Mouse (Mus musculus) brain, embryonic 18.5 days (tissue): ENCODE measurements around the gene Tspan31.
A peak's percentile ranks its signal among the peaks of the same experiment; 100 is the strongest.

Experiments used
- DNase-seq: peaks from one replicate; pipeline ENCODE4 v3.0.0-alpha.2; 2012; ENCODE audit warnings: low read depth, low spot score

Tspan31 gene

DNA sequence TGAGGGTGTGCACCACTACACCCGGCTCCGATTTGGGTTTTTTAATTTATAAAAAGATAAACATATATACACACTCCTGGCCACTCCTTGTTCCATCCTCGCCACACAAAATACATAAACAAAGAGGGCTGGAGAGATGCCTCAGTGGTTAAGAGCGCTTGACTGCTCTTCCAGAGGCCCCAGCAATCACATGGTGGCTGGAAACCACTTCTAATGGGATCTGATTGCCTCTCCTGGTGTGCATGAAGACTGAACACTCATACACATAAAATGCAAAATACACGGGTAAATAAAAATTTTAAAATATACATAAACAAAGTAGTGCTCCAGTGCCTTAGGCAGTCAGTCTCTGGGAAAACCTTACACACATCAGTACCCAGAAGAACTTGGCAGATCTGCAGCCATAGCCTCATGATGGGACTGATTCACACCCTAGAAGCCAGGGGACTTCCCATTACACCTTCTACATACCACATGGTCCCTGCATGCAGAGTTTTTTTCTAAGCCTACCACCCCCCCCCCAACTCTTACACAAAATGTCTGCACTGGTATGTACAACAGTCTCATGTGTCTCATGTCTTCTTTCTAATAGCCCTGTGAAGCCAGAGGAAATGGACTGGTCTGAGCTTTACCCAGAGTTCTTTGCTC is 27.5 kb downstream of the Tspan31 start:
- DNase-seq: no peak

DNA sequence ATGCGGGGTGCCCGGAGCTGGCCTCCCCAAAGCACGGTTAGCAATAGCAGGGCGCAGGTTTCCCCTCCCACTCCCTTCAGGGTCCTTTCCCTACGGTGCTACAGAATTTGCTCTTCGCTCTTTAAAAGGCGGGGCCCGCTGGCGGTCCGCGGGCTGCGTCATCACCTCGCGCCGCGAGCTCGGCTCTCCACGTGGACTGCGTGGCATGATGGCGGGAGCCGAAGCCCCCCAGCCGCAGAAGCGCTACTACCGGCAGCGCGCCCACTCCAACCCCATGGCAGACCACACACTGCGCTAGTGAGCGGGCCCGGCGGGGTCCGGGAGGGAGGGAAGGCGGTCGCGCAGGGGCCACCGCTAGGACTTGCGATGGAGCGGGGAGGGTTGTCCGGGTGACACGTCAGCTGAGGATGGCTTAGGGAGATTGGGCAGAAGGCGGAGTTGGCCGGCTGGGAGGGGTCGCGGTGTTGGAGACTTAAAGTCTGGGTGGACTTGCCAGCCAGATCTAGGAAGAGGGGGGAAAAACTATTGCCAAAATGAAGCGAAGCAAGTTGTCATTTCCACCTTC is 28.2 kb downstream of the Tspan31 start:
- no peak for DNase-seq

DNA sequence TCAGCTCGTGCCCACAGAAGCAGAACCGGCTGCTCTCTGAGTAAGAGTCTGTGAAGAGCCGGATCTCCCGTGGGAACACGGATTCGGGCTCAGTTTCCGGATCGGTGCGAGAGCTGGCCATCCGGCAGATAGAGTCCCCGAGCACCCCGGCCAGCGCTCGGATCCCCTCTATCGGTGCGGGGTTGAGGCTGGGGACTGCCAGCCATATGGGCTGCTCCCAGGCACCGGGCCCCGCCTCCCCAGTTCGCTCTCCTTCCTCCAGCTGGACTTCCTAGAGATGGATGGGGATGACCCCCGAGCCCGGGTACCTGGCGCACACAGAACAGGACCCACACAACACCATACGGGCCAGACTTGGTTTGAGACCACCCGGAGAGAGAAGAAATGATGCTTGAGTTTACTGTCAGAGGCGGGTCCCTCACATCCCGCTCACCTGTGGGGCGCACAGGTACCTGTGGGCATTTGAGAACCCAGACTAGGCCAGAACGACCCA is 28.7 kb downstream of the Tspan31 start, which contains the start of the genes Mettl1 and Eef1akmt3:
Mettl1 (plus strand) TSS at position 141 of the 493 bp plus-strand sequence.
Eef1akmt3 (minus strand) TSS at position 240 of the 493 bp plus-strand sequence.
- no peak for DNase-seq

DNA sequence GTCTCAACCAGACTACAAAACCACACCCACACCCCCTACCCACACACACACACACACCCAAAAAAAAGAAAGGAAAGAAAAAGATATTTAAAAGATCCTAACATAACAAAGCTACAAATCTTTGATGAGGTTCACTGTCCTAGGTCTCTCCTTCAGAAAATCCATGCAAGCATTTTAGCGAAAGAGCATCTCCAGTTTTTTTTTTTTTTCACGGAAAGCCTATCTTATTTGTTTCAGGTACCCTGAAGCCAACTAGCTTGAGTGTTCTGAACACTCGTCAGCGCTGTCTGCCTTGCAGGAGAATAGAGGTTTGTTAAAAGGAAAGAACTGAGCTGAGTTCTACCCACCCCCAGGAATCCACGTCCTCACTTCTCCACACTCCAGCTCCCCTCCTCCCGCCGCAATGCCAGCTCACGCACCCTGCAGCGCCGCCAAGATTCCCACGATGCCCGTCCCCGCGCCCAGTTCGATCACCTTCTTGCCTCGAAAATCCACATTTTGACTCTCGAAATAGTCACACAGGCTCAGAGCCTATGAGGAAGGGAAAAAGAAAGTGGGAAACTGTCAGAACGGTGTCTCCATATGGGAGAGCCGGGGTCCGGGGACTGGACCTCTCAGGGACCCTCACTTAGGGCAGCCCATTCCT is 29.4 kb downstream of the Tspan31 start:
- no peak for DNase-seq

DNA sequence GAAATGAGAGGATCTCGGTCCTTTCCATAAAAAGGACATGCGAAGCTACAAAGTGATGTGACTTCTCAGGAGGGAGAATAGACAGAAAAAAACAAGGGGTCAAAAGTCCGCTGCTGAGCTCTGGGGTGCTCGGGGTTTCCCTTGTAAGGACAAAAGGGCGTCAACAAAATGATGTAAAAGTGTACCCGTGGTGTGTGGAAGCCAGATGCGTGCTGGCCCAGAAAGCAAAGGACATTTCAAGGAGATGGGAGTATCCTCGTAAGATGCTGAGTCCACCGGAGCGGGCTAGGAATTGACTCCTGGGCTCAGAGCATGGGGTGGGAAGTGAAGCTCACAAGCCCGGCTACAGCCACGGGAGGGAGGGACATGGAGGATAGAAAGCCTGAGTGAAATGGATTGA is 32.4 kb downstream of the Tspan31 start:
- DNase-seq: no peak

DNA sequence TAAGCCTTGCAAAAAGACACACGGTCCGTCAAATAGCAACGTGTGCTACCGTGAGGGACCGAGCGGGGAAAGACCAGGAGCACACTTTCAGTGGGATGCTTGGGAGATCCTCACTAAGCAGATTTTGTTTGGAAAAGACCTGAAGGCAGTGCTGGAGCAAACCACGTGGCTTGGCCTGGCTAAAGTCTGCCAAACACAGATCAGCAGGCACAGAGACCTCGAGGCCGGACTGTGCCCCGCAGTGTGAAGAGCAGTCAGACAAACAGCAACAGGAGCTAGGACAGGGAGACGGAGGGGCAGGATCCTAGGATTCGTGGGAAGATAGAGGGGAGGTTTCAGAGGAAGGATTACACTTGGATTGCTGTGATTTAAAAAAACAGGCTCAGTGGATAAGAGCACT is 33.8 kb downstream of the Tspan31 start:
- DNase-seq: no peak

DNA sequence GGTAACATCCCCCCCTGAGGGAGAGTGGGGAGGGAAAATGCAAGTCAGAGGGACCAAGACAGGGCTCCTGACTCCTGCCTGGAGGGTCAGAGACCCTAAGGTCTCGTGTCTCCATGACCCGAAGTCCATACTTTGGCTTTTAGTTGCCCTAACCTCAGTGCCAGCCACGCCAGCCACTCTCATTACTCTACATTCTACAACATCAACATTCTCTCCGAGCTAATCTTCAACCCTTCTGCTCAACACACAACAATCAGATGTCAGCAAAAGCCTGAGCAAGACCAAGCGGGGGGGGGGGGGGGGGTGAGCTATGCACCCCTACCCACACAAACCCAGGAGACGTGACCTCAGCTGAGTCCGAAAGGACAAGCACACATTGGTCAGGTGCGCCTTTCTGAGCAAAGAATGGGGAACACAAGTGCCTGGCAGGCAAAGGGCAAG is 36.7 kb downstream of the Tspan31 start:
- DNase-seq: no peak

DNA sequence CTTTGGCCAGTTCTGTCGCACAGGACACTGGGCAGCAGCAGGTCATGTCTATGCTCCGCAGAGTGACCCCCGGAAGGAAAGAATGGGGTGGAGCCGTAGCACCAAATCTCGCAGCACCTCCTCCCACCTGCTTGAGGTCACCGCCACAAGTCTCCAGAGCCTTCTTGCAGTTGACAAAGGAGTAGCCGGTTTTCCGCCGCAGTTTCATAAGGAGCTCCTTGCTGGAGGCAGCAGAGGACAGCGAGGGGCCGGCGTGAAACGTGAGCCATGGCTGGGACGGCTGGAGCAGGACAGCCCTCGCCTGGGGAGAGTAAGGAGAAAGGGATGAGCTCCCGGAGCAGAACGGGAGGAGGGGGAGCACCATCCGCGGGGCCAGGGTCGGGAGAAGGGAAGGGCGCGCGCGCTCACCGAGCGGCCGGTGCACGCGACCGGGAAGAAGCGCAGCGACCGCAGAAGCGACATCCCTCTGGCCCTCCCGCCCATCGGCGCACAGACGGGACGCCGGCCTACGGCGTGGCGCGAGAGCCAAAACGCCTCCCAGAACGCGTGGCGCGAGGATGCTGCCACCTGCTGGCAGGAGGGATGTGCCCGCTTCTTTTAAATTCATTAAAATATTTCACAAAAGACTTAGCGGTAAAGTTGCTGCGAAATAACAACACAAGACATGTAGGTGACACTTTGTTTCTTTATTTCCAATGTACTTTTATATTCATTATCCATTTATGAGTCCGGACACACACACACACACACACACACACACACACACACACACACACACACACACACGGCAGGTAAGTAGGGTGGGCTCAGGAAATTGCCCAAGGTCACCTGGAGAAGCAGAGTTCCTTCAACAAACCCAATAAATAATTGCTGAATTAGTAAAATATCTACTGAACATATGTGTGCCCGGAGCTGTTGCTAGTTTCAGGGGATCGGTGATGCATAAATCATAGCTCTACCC is 39.4 kb downstream of the Tspan31 start, which contains the start of gene Tsfm:
Tsfm (minus strand) TSS at position 505 of the 961 bp plus-strand sequence.
- DNase-seq: peak; percentile 74

DNA sequence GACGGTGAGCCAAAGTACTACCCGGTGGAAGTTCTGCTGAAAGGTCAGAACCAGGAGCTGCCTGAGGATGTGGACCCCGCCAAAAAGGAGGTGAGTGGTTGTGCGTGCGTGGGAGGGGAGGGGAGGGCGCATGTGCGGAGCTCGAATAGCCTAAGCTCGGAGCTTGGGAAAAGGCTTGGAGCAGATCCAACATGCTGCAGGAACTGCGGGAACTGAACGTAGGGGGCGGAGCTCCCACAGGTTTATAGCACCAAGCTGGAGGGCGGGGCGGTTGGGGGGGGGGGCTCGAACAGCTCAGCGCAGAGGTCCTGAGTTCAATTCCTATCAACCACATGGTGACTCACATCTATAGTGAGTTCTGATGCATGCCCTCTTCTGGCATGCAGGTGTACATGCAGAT is 51.6 kb downstream of the Tspan31 start:
- DNase-seq: no peak
